Mouse (Mus musculus) adrenal gland, postnatal 4 days (tissue): Measurements from ENCODE around the gene Tmprss15. TPM values are rescaled to one million over a fixed set of nuclear protein-coding genes. Genes with fewer than 3 reads are reported as not detected.

Experiments
- DNase-seq, 2 experiments: peaks; one replicate each; pipeline ENCODE4 v3.0.0; 2021 to 2022; ENCODE audit warnings: low spot score in 2 of 2, mixed read lengths in 2 of 2
- total RNA-seq, 2 experiments: library from RNA; stranded (reverse); gene quantifications; 2 replicates each; pipeline ENCODE4 v1.2.3; 2021

The Tmprss15 gene
- total RNA-seq, 2 experiments from 2014 or later = not detected

DNA sequence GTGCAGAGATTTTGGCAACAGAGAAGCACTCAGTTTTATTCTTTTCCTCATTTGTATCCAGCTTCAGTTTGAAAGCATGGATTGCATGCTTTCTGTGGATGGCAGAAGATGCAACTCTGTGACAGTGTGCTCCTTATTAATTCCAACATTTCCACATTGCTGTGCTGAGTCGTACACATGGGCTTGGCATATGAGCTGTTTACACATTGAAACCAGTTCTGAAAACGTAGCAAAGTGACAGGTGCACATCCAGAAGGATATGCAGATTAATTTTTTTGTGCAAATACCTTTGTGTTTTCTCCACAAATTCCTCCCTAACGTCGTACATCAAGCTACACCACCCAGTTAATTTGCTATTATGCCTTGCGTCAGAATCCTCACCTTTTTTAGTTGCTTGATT is 168.3 kb downstream of the Tmprss15 start:
- no peak for DNase-seq

Other genes starting within 250 kb of the Tmprss15 start
- 1 to 10 TPM; 3.6 to 5.1 TPM for gene Chodl, start 160.1 kb downstream of the Tmprss15 start, total RNA-seq